Mouse (Mus musculus): ENCODE measurements around the gene Lmntd1. TPM values are rescaled to one million over a fixed set of nuclear protein-coding genes. Genes with fewer than 3 reads are reported as not detected.

Gene Lmntd1
- polyA plus RNA-seq (2012; rRNA removed) = 0.72 and 0.79 TPM in 2 replicates
- 0.88 and 0.98 TPM in 2 replicates for polyA plus RNA-seq (2014; fragmentation: Nextera tagmentation; extraction: Ambion mirVana)

DNA sequence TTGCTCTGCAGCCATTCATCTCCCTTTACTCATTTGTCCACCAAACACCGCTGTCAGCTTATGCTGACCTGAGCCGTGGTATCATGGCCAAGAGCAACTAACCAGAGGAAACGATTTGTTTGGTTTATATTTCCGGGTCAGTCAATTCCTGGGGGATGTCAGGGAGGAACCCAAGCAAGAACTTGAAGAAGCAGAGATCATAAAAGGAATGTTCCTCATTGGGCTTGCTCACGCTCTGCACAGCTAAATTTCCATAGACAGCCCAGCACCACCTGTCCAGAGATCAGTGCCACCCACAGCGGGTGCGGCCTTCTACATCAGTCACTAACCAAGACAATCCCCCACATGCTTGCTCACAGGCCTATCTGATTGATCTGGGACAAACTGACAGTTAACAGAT lies at the start of gene Lmntd1:
Gene Lmntd1, minus strand, starts transcription at position 101 of the 400 bp plus-strand sequence.
- no peaks in the 10 kb centered on the region for H3K9me3 ChIP-seq (ENCODE audit: control insufficient read depth, low read length)
- 78% methylated on average over 7 of the region's 7 CpGs for WGBS
- TF ChIP-seq POLR2A (IDR thresholded peaks at IDR 0.05; ENCODE audit: borderline replicate concordance, extremely low read depth, insufficient read depth, insufficient read length) = no peak

DNA sequence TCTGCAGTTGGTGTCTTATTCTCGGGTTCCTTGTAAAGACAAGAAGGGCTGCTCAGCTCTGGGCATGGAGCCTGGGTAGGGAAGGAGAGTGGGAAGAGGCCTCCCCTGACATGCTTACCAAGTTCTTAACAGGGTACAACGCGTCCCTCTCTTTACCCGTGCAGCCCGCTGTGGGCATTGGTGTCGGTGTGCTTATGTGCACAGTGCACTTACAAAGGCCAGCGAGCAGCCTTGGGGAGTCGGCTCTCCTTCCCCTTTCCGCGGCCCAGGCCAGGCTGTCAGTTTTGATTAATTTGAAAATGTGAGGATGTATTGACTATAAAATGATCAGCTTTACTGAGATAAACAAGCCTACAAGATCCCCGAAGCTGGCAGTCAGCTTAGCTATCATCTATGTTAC lies 46.8 kb upstream of the Lmntd1 start:
- Histone ChIP-seq H3K4me2 (replicated peaks; ENCODE audit: low read depth, low read length, severe bottlenecking) (no peak overlapping the region), H3K4me1 (ENCODE audit: control insufficient read depth, insufficient read depth, low read length) (peaks cover 3% of the 10 kb centered on the region; the same call in 1 of the 2 replicates), H3K9ac (ENCODE audit: low read depth, low read length, severe bottlenecking) (no peak overlapping the region), H3K4me3 (replicated peaks; ENCODE audit: low read length) (no peak overlapping the region), H3K9me3 (ENCODE audit: control insufficient read depth, low read length) (no peaks in the 10 kb centered on the region), H3K27me3 (ENCODE audit: control insufficient read depth, insufficient read depth, low read length) (no peaks in the 10 kb centered on the region), H3K36me3 (ENCODE audit: control insufficient read depth, insufficient read depth, low read length) (no peaks in the 10 kb centered on the region), H3K27ac (replicated peaks; ENCODE audit: low read depth, low read length) (no peak overlapping the region)
- DNase-seq (ENCODE audit: low spot score) = no peak
- no peak for TF ChIP-seq POLR2A (IDR thresholded peaks at IDR 0.05; ENCODE audit: borderline replicate concordance, extremely low read depth, insufficient read depth, insufficient read length)
- 82% methylated on average over 11 of the region's 11 CpGs for WGBS
- ATAC-seq (ENCODE audit: low FRiP score, low read depth) = no peak

More for the DNA sequence above, at the start of gene Lmntd1:
- no peak for DNase-seq (ENCODE audit: low spot score)
- Histone ChIP-seq H3K4me3 (replicated peaks; ENCODE audit: low read length) (no peak within 1 kb of the TSS), H3K4me1 (ENCODE audit: control insufficient read depth, insufficient read depth, low read length) (no peaks in the 10 kb centered on the region), H3K36me3 (ENCODE audit: control insufficient read depth, insufficient read depth, low read length) (no peaks in the 10 kb centered on the region), H3K27me3 (ENCODE audit: control insufficient read depth, insufficient read depth, low read length) (no peaks in the 10 kb centered on the region), H3K4me2 (replicated peaks; ENCODE audit: low read depth, low read length, severe bottlenecking) (no peak within 1 kb of the TSS), H3K27ac (replicated peaks; ENCODE audit: low read depth, low read length) (no peak within 1 kb of the TSS), H3K9ac (ENCODE audit: low read depth, low read length, severe bottlenecking) (no peak within 1 kb of the TSS)
- no peak for ATAC-seq (ENCODE audit: low FRiP score, low read depth)

DNA sequence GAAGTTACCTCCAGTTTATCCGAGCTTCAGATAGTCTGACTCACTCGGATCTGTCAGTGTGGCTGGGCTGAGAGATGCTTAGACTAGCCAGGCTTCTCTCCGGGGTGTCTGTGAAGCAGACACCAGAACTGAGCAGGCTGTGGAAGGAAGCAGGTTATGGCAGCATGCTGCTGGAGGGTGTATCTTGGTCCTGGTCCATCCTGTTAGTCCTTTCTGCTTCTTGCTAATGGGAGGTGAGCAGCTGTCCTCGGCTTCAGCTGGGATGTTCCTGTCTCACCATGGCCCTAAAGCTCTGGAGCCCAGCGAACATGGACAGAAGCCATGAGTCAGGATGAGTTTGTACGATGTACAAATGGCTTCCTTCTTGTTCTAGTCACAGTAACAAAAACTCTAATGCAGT lies 45.0 kb upstream of the Lmntd1 start:
- Histone ChIP-seq H3K4me2 (replicated peaks; ENCODE audit: low read depth, low read length, severe bottlenecking) (no peak overlapping the region), H3K27me3 (ENCODE audit: control insufficient read depth, insufficient read depth, low read length) (no peaks in the 10 kb centered on the region), H3K4me3 (replicated peaks; ENCODE audit: low read length) (no peak overlapping the region), H3K36me3 (ENCODE audit: control insufficient read depth, insufficient read depth, low read length) (no peaks in the 10 kb centered on the region), H3K4me1 (ENCODE audit: control insufficient read depth, insufficient read depth, low read length) (peaks cover 3% of the 10 kb centered on the region; the same call in 1 of the 2 replicates), H3K27ac (replicated peaks; ENCODE audit: low read depth, low read length) (no peak overlapping the region), H3K9ac (ENCODE audit: low read depth, low read length, severe bottlenecking) (no peak overlapping the region), H3K9me3 (ENCODE audit: control insufficient read depth, low read length) (no peaks in the 10 kb centered on the region)
- 72% methylated on average over 6 of the region's 6 CpGs for WGBS
- ATAC-seq (ENCODE audit: low FRiP score, low read depth) (no peak), DNase-seq (ENCODE audit: low spot score) (no peak)
- no peak for TF ChIP-seq POLR2A (IDR thresholded peaks at IDR 0.05; ENCODE audit: borderline replicate concordance, extremely low read depth, insufficient read depth, insufficient read length)

DNA sequence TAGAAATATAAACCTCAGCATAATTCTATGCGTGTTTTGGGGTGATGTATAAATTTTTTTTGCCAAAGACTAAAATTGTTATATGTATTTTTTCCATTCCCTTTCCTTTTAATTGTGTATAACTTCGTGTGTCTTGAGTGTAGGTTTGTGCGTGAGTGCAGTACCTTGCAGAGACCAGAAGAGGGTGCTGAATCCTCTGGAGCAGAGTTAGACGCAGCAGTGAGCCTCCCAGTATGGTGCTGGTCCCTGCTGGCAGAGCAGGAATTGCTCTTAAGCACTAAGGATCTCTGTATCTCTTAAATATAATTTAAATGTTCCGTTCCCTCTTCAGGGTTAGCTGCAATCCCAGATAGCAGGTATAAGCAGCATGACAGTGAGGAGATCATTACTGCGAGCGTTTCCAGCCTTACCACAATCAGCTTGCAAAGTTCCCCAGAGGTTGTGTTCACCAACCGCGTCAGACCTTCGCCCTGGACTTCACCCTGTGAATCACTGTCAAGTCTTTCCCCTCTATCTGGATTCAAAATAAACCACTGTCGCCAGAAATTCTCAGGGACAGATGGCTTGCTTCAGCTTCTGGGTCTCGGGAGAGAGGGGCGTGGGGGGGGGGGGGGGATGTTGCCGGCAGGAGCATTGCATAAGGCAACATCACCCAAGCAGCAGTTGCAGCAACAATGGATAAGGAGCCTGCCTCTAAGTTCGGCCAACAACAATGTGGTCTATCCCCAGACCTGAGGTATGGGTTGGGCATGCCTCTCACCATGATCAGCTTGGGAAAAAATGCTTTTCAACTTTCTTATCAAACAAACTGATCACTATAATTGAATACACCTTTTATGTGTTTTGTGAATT lies 42.8 kb upstream of the Lmntd1 start:
- no peak for TF ChIP-seq POLR2A (IDR thresholded peaks at IDR 0.05; ENCODE audit: borderline replicate concordance, extremely low read depth, insufficient read depth, insufficient read length)
- WGBS = 88% methylated on average over 15 of the region's 15 CpGs
- no peak for ATAC-seq (ENCODE audit: low FRiP score, low read depth)

DNA sequence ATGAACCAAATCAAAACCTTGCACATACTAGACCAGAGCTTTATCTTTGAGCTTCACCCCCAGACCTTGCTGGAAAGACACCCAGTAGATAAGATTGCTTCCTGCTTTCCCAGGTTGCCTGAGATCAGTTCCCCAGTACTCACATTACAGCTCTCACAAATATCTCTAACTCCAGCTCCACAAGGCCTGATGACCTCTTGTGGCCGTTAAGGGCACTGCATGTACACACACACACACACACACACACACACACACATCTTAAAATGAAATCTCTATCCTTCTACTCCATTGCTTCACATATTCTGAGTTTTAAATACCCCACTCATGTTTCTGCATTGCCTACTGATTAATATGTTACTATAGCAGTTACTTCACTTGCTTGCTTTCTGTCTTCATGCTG lies 41.6 kb upstream of the Lmntd1 start:
- no peaks in the 10 kb centered on the region for H3K4me1 ChIP-seq (ENCODE audit: control insufficient read depth, insufficient read depth, low read length)
- whole genome bisulfite sequencing = 80% methylated on average over 1 of the region's 1 CpGs
- H3K4me2 ChIP-seq (replicated peaks; ENCODE audit: low read depth, low read length, severe bottlenecking) = no peak overlapping the region
- H3K9ac ChIP-seq (ENCODE audit: low read depth, low read length, severe bottlenecking) = no peak overlapping the region
- H3K27me3 ChIP-seq (ENCODE audit: control insufficient read depth, insufficient read depth, low read length) = no peaks in the 10 kb centered on the region
- no peaks in the 10 kb centered on the region for H3K36me3 ChIP-seq (ENCODE audit: control insufficient read depth, insufficient read depth, low read length)
- DNase-seq (ENCODE audit: low spot score) (no peak), ATAC-seq (ENCODE audit: low FRiP score, low read depth) (no peak)
- no peaks in the 10 kb centered on the region for H3K9me3 ChIP-seq (ENCODE audit: control insufficient read depth, low read length)
- TF ChIP-seq POLR2A (IDR thresholded peaks at IDR 0.05; ENCODE audit: borderline replicate concordance, extremely low read depth, insufficient read depth, insufficient read length) = no peak
- H3K4me3 ChIP-seq (replicated peaks; ENCODE audit: low read length) = no peak overlapping the region
- H3K27ac ChIP-seq (replicated peaks; ENCODE audit: low read depth, low read length) = no peak overlapping the region

More for the DNA sequence above, 42.8 kb upstream of the Lmntd1 start:
- Histone ChIP-seq H3K27ac (replicated peaks; ENCODE audit: low read depth, low read length) (no peak overlapping the region), H3K9ac (ENCODE audit: low read depth, low read length, severe bottlenecking) (no peak overlapping the region), H3K9me3 (ENCODE audit: control insufficient read depth, low read length) (no peaks in the 10 kb centered on the region), H3K4me1 (ENCODE audit: control insufficient read depth, insufficient read depth, low read length) (no peaks in the 10 kb centered on the region), H3K4me2 (replicated peaks; ENCODE audit: low read depth, low read length, severe bottlenecking) (no peak overlapping the region), H3K36me3 (ENCODE audit: control insufficient read depth, insufficient read depth, low read length) (no peaks in the 10 kb centered on the region), H3K4me3 (replicated peaks; ENCODE audit: low read length) (no peak overlapping the region), H3K27me3 (ENCODE audit: control insufficient read depth, insufficient read depth, low read length) (no peaks in the 10 kb centered on the region)
- no peak for DNase-seq (ENCODE audit: low spot score)
